Comparison of ENCODE assay signal across 16 mouse cellular contexts in genomic region chr10:6982751-6983151, GRCm38 (mm10).
DNase-seq lines count a peak whose midpoint lies in the region; ATAC-seq and TF ChIP-seq lines count a peak whose summit lies in the region.
"Had no signal": no experiment of that assay in that cellular context is flagged by ENCODE, and none has a peak within 500 bp of the region (broad histone marks: within the 10 kb centered on the region; RNA-seq: fewer than 3 reads in every experiment).

No protein-coding gene starts in this region.

- no peak for TF ChIP-seq CTCF in hindbrain, postnatal 0 days (IDR thresholded peaks at IDR 0.05; ENCODE audit: low read depth)

- H3K9ac ChIP-seq in kidney, embryonic 15.5 days: no peak overlapping the region
- H3K9ac ChIP-seq in hindbrain, postnatal 0 days (replicated peaks; ENCODE audit: low read length): no peak overlapping the region
- H3K9ac ChIP-seq: embryonic facial prominence, embryonic 15.5 days; hindbrain, embryonic 13.5 days; liver, embryonic 14.5 days had no signal

- 42% methylated on average over 2 of the region's 2 CpGs for WGBS in kidney, embryonic 15.5 days
- 89% methylated on average over 2 of the region's 2 CpGs for WGBS in hindbrain, postnatal 0 days

- H3K4me2 ChIP-seq in kidney, embryonic 15.5 days: no peak overlapping the region
- H3K4me2 ChIP-seq in hindbrain, postnatal 0 days (ENCODE audit: low read depth, low read length): no peak overlapping the region
- H3K4me2 ChIP-seq: embryonic facial prominence, embryonic 15.5 days; hindbrain, embryonic 13.5 days had no signal

- intact Hi-C loops in gastrocnemius, postnatal 36 days (cut with DNase I): no loop called here

- no peaks in the 10 kb centered on the region for H3K36me3 ChIP-seq in kidney, embryonic 15.5 days
- no peaks in the 10 kb centered on the region for H3K36me3 ChIP-seq in hindbrain, postnatal 0 days (ENCODE audit: insufficient read depth, low read length)
- H3K36me3 ChIP-seq: embryonic facial prominence, embryonic 15.5 days; hindbrain, embryonic 13.5 days had no signal

- H3K27me3 ChIP-seq in kidney, embryonic 15.5 days: no peaks in the 10 kb centered on the region
- no peaks in the 10 kb centered on the region for H3K27me3 ChIP-seq in hindbrain, postnatal 0 days (ENCODE audit: insufficient read depth, low read length)
- H3K27me3 ChIP-seq: embryonic facial prominence, embryonic 15.5 days; hindbrain, embryonic 13.5 days had no signal

- H3K27ac ChIP-seq in kidney, embryonic 15.5 days: no peak overlapping the region
- no peak overlapping the region for H3K27ac ChIP-seq in hindbrain, postnatal 0 days
- H3K27ac ChIP-seq: embryonic facial prominence, embryonic 15.5 days; hindbrain, embryonic 13.5 days; liver, embryonic 14.5 days had no signal

- H3K4me3 ChIP-seq in kidney, embryonic 15.5 days (replicated peaks): no peak overlapping the region
- no peak overlapping the region for H3K4me3 ChIP-seq in hindbrain, postnatal 0 days (ENCODE audit: low read length)
- H3K4me3 ChIP-seq: embryonic facial prominence, embryonic 15.5 days; hindbrain, embryonic 13.5 days had no signal

- ATAC-seq in kidney, embryonic 15.5 days (replicated peaks; ENCODE audit: low FRiP score): 0 out of 2 replicates have a peak, but pooled peaks have one; percentile 12
- peak; percentile 72 for ATAC-seq in megakaryocyte, adult 5-6 weeks (ENCODE audit: poor library complexity, severe bottlenecking)
- no peak for ATAC-seq in hindbrain, postnatal 0 days
- ATAC-seq: forebrain, embryonic 16.5 days had no signal

- H3K9me3 ChIP-seq in kidney, embryonic 15.5 days (replicated peaks): no peaks in the 10 kb centered on the region
- no peaks in the 10 kb centered on the region for H3K9me3 ChIP-seq in hindbrain, postnatal 0 days (ENCODE audit: low read length)
- H3K9me3 ChIP-seq: embryonic facial prominence, embryonic 15.5 days; hindbrain, embryonic 13.5 days had no signal

- H3K4me1 ChIP-seq in kidney, embryonic 15.5 days: peaks cover 9% of the 10 kb centered on the region; the same call in 1 of the 2 replicates
- H3K4me1 ChIP-seq in hindbrain, postnatal 0 days (ENCODE audit: insufficient read depth, low read length): no peaks in the 10 kb centered on the region
- H3K4me1 ChIP-seq: embryonic facial prominence, embryonic 15.5 days had no signal

- no peak for DNase-seq in kidney, postnatal 10 days
- DNase-seq in CD4-positive, CD25-positive, alpha-beta regulatory T cell, adult 2 months (ENCODE audit: low read depth, low spot score): peak; percentile 84
- peak; percentile 79 for DNase-seq in thymus, postnatal 0 days (ENCODE audit: low spot score)
- no peak for DNase-seq in hindbrain, postnatal 0 days (ENCODE audit: low spot score)
- DNase-seq in gastrocnemius, postnatal 36 days: no peak
- DNase-seq in layer of hippocampus, adult 9-11 months: no peak
- DNase-seq: cerebellum, postnatal 14 days; heart, adult 11 months; kidney, postnatal 14 days; midbrain, embryonic 14.5 days had no signal

Comparison
In these comparisons a context has a peak if more than half of its experiments do, and no peak if none do; other contexts are left out.
1. DNase-seq: peak in CD4-positive, CD25-positive, alpha-beta regulatory T cell, adult 2 months (single experiment) and thymus, postnatal 0 days (single experiment); none in kidney, postnatal 10 days (single experiment), hindbrain, postnatal 0 days (single experiment), gastrocnemius, postnatal 36 days (0 of 2) and layer of hippocampus, adult 9-11 months (single experiment).